Mouse (Mus musculus) cerebral cortex, adult 2 months (tissue): ENCODE data around the gene Pmm1.

Experiments
- WGBS: fragments of 180-500 bp; shearing (Covaris S2); methylation state at CpG from one replicate; pipeline ENCODE4 v1.1.7; 2018; 5-methylcytosine and 5-hydroxymethylcytosine counted together

Gene Pmm1

GRCm38 (mm10) chr15:81927741-81928140 lies 33.0 kb downstream of the Pmm1 start:
- 40% methylated on average over 4 of the region's 4 CpGs for WGBS

DNA sequence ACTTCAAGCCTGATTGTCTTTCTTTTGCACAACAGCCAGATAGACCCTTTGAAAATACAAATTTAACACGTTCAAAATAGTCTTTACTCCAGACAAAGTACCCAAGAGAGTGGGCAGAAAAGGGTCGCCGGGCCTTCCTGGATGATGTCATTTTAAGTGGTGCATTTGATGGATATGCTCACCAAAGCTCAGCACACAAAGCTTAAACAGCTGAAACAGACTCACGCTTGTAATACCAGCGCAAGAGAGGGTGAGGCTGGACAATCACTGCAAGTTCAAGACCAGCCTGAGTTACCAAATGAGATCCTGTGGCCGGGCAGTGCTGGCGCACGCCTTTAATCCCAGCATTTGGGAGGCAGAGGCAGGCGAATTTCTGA lies 34.3 kb downstream of the Pmm1 start:
- 15% methylated on average over 9 of the region's 9 CpGs for WGBS

GRCm38 (mm10) chr15:81925760-81926445 lies 34.8 kb downstream of the Pmm1 start, which contains the start of gene Polr3h:
TSS of gene Polr3h (minus strand) at chr15:81926240.
- WGBS: under 1% methylated on average over 54 of the region's 54 CpGs

DNA sequence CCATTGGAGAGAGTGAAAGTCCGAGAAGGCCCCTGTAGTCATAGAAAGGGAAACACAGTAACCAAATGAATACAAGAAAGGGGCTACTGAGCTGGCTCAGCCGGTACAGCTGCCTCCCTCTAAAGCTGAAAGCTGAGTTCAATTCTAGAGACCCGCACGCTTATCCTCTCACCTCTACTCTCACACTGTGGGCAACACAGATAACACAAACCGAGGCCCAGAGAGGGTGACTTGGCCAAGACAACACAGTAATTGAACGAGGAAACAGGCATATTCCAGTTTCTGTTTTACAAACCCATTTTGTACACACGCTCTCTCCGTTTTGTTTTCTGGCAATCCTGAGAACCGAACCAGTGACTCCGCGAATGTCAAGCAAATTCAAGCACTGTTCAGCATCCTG lies 35.8 kb downstream of the Pmm1 start:
- WGBS: 69% methylated on average over 11 of the region's 11 CpGs

- WGBS: 55% methylated on average over 5 of the region's 5 CpGs
These were observed 39.5 kb downstream of the Pmm1 start for GRCm38 (mm10) chr15:81921255-81921654.

DNA sequence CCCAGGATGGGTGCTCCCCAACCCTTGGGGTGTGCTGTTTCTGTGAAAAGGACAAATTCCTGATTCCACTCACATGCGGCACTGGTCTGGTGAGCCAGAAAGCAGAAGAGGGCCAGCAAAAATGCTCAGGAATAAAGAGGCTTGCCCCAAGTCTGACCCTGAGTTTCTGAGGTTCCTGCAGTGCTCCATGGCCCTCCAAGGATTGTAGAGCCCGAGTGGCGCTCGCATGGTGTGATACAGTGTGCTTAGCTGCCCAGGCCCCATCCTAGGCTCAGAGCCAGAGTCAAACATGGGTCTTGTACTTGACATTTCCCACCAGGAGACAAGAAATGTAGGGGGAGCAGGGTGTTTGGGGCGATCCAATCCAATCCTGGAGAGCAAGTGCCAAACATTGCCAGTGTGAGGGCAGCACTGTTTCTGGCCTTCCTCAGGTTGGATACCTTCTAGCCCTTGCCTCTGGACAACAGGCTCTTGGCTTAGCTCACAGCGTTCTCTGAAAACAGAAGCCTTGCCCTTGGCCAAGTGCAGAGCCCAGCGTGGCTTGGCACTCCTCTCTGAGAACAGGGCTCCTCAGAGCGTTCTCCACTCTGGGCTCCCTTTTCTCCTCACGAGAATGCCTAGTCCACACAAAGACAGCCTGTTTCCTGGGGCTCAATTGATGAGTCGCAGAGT lies 40.0 kb downstream of the Pmm1 start:
- WGBS: 63% methylated on average over 10 of the region's 10 CpGs

DNA sequence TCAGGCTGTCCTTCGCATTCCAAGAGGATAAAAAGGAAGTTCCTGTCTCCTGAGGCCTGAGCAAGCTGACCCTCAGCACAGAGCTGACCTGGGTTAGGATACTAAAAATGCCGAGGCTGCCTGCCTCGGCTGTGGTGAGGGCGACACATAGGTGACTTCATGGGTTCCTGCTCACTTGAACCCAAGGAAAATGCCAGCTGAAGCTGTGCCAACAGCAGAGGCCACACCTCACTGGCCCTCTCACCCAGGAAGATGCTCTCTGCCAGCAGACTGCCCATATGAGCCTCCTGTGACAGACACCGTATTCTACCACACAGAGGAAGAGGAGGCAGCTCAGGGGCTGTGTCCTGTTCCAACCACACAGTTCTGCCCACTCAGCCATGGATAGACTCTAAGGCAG lies 41.7 kb downstream of the Pmm1 start:
- 70% methylated on average over 5 of the region's 5 CpGs for WGBS

DNA sequence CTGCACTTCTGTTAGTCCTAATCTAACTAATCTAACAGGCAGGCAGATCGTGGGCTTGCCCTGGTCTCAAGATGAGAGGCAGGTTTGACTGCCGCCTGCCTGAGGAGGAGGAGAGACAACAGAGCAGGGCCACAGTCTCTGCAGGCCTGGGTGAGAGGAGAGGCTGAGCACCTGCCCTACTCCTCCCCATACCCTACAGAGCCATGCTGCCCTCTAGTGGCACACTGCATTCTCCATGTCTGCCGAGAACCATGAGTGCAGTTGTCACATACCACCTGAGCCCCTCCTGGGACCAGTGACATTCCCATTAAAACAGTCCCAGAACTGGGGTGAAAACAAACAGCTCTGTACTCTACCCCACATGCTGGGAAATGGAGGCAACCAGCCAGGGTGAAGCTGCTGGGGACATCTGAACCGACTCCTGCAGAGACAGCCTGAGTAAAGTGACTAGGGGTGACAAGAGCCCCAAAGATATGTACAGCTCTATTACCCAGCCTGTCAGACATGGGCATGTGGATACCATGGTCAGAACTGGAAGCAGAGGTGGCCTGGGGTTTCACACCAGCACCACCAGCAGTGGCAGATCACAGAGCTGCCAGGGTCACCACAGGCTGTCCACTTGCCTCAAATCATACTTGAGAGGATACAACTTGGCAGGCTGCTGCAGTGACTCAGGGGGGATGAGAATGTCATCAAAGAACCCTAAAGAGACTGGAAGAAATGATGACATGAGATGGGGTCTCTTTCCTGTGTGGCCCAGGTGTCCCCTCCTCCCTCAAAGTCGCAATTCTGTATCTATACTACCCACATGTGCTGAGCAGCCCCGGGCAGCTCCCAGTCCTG lies 42.9 kb downstream of the Pmm1 start:
- WGBS: 44% methylated on average over 6 of the region's 6 CpGs

- 73% methylated on average over 12 of the region's 12 CpGs for WGBS
These were observed 43.5 kb downstream of the Pmm1 start for GRCm38 (mm10) chr15:81917201-81917600.

- 53% methylated on average over 5 of the region's 5 CpGs for WGBS
These were observed 45.1 kb downstream of the Pmm1 start for GRCm38 (mm10) chr15:81915663-81916062.

DNA sequence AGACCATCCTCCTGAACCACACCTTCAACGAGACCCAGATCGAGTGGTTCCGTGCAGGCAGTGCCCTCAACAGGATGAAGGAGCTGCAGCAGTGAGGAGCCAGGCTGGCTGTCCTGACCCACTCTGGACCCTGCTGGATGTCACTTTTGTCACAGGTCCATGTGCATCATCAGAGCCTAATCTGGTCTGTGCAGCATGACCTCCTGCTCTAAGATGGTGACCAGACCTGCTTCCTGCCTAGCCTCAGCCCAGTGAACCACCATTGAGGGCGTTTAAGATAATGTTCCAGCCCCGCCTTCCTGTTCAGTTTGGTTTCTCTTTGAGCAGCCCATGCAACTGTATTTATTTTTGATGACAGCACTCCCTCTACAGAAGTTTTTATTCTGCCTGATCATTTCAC lies 46.1 kb downstream of the Pmm1 start:
- WGBS: 75% methylated on average over 5 of the region's 5 CpGs

DNA sequence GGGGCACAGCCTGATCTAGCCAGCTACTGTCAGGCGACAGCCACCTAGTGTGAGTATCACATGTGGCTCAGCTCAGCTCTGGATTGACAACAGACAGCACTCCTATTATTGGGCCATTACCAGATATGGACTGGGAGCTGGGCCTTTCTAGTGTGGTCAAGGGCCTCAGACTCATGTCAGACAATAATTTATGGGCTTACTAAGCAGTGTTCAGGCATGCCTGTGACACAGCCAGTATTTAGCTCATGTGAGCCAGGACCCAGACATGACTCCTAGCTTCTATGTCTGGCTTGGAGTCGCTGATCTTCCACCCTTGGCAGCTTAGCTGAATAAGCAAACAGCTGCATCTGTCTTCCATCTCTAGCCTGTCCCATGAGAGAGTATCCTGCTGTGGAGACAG lies 48.2 kb downstream of the Pmm1 start:
- WGBS: 47% methylated on average over 2 of the region's 2 CpGs

DNA sequence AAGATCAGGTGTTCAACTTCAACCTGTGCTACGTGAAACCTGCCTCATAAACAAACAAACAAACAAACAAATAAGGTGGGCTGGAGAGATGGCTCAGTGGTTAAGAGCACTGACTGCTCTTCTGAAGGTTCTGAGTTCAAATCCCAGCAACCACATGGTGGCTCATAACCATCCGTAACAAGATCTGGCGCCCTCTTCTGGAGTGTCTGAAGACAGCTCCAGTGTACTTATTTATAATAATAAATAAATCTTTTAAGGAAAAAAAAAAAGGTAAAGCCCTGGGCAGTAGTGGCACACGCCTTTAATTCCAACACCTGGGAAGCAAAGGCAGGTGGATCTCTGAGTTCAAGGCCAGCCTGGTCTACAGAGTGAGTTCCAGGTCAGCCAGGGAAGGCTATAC lies 52.0 kb downstream of the Pmm1 start:
- 88% methylated on average over 4 of the region's 4 CpGs for WGBS

DNA sequence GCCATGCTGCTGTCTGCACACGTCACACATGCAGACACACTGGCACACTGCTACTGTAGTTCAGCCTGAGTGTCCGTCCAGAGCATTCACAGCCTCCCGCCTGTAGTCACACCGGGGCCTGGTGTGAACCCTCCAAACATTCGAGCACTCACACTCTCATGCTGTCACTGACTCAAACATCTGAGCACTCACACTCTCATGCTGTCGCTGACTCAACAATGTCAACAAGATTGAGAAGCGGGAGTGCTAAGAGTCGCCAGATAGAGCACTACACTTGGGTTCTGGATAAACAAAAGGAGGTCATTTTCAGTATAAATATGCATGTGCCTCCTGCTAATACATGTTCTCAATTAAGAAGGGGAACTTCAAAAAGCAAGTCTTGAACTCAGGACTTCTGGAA lies 52.8 kb downstream of the Pmm1 start:
- WGBS: 70% methylated on average over 8 of the region's 8 CpGs

- whole genome bisulfite sequencing: 40% methylated on average over 2 of the region's 2 CpGs
These were observed 55.8 kb downstream of the Pmm1 start for GRCm38 (mm10) chr15:81904939-81905338.
